Mouse (Mus musculus): Measurements from ENCODE around the gene Meis1. TPM values are rescaled to one million over a fixed set of nuclear protein-coding genes. Genes with fewer than 3 reads are reported as not detected.

Gene Meis1
- polyA plus RNA-seq, 1 experiment from 2014 or later, result 24.5 TPM

GRCm38 (mm10) chr11:18875001-18875902 lies 143.5 kb downstream of the Meis1 start:
- Histone ChIP-seq H3K4me2 (replicated peaks) (peak overlapping the region; percentile 42), H3K27me3 (peaks cover 65% of the 10 kb centered on the region), H3K9ac (no peak overlapping the region), H3K4me1 (peaks cover 16% of the 10 kb centered on the region), H3K4me3 (peak overlapping the region; percentile 10), H3K9me3 (no peaks in the 10 kb centered on the region), H3K36me3 (no peaks in the 10 kb centered on the region), H3K27ac (no peak overlapping the region)
- ATAC-seq (ENCODE audit: low FRiP score, low read depth), result no peak
- WGBS, result 2% methylated on average over 27 of the region's 27 CpGs

- 1% methylated on average over 18 of the region's 18 CpGs for WGBS
- no peak overlapping the region for H3K9ac ChIP-seq
- no peaks in the 10 kb centered on the region for H3K9me3 ChIP-seq
- H3K27ac ChIP-seq, result no peak overlapping the region
- H3K4me2 ChIP-seq (replicated peaks), result peak overlapping the region; percentile 42
- H3K4me1 ChIP-seq, result peaks cover 16% of the 10 kb centered on the region
- no peak for ATAC-seq (ENCODE audit: low FRiP score, low read depth)
- H3K36me3 ChIP-seq, result no peaks in the 10 kb centered on the region
- peak overlapping the region; percentile 10; the same call in 1 of the 2 replicates for H3K4me3 ChIP-seq
- H3K27me3 ChIP-seq, result peaks cover 65% of the 10 kb centered on the region
Observed at GRCm38 (mm10) chr11:18874278-18875000, 144.3 kb downstream of the Meis1 start.

GRCm38 (mm10) chr11:18873451-18874277 lies 145.1 kb downstream of the Meis1 start:
- ATAC-seq (ENCODE audit: low FRiP score, low read depth), result no peak
- H3K27ac ChIP-seq, result no peak overlapping the region
- no peaks in the 10 kb centered on the region for H3K9me3 ChIP-seq
- peaks cover 16% of the 10 kb centered on the region for H3K4me1 ChIP-seq
- H3K9ac ChIP-seq, result no peak overlapping the region
- no peak overlapping the region for H3K4me3 ChIP-seq
- peaks cover 67% of the 10 kb centered on the region for H3K27me3 ChIP-seq
- 5% methylated on average over 9 of the region's 9 CpGs for WGBS
- no peak overlapping the region for H3K4me2 ChIP-seq (replicated peaks)
- H3K36me3 ChIP-seq, result no peaks in the 10 kb centered on the region

DNA sequence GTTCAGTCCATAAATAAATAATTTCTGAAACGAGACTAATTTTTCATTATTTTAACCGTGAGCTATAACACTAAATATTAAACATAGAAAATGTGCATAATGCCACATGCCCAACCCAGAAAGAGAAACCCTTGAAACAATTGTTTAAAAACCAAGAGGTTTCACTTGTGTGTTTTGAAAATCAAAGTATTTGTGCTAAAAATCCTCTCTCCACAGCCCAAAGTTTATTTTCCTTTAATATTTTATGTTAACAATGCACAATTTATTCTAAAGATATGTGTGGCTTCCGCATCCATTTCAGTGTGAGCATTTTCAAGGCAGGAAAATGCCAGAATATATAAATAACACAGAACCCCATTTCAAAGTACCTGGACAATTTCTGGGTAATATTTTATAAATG lies 146.0 kb downstream of the Meis1 start:
- no peaks in the 10 kb centered on the region for H3K9me3 ChIP-seq
- no peak overlapping the region for H3K27ac ChIP-seq
- no peaks in the 10 kb centered on the region for H3K36me3 ChIP-seq
- H3K9ac ChIP-seq, result no peak overlapping the region
- H3K4me1 ChIP-seq, result peaks cover 16% of the 10 kb centered on the region
- ATAC-seq (ENCODE audit: low FRiP score, low read depth), result no peak
- H3K4me3 ChIP-seq, result no peak overlapping the region
- 13% methylated on average over 3 of the region's 3 CpGs for WGBS
- peaks cover 74% of the 10 kb centered on the region for H3K27me3 ChIP-seq
- no peak overlapping the region for H3K4me2 ChIP-seq (replicated peaks)

DNA sequence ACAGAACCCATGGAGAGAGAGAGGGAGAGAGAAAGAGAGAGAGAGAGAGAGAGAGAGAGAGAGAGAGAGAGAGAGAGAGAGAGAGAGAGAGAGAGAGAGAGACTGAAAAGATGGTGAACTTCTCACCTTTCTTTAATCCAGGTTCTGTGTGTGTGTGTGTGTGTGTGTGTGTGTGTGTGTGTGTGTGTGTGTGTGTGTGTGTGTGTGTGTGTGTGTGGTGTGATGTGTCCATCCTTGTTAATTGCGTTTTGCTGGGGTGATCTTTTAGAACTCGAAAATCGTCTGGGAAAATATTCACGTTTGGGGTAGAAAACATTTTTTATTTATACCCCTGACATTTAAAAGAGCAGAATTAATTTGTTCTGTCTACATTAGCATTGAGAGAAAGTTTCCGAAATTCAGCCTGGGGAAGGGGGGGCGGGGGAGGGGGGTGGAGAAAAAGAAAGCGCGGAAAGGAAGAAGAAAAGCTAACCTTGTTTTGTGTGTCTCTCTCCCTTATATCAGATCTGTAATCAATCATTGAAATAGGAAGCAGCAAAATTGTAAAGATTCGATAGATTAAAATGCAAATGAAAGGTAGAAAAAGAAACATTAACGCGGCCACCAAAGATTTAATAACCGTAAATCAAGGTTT lies 146.6 kb downstream of the Meis1 start:
- peak overlapping the region; percentile 58 for H3K4me2 ChIP-seq (replicated peaks)
- 4% methylated on average over 12 of the region's 12 CpGs for WGBS
- H3K27me3 ChIP-seq, result peaks cover 79% of the 10 kb centered on the region
- no peaks in the 10 kb centered on the region for H3K9me3 ChIP-seq
- no peak overlapping the region for H3K9ac ChIP-seq
- H3K36me3 ChIP-seq, result no peaks in the 10 kb centered on the region
- no peak overlapping the region for H3K4me3 ChIP-seq
- no peak for ATAC-seq (ENCODE audit: low FRiP score, low read depth)
- peaks cover 16% of the 10 kb centered on the region for H3K4me1 ChIP-seq
- H3K27ac ChIP-seq, result no peak overlapping the region

GRCm38 (mm10) chr11:18871170-18872081 lies 147.4 kb downstream of the Meis1 start:
- no peak overlapping the region for H3K27ac ChIP-seq
- no peaks in the 10 kb centered on the region for H3K36me3 ChIP-seq
- no peaks in the 10 kb centered on the region for H3K9me3 ChIP-seq
- no peak overlapping the region for H3K9ac ChIP-seq
- ATAC-seq (ENCODE audit: low FRiP score, low read depth), result no peak
- WGBS, result under 1% methylated on average over 58 of the region's 58 CpGs
- peaks cover 79% of the 10 kb centered on the region for H3K27me3 ChIP-seq
- peak overlapping the region; percentile 34 for H3K4me3 ChIP-seq
- peaks cover 8% of the 10 kb centered on the region for H3K4me1 ChIP-seq
- peak overlapping the region; percentile 58 for H3K4me2 ChIP-seq (replicated peaks)

DNA sequence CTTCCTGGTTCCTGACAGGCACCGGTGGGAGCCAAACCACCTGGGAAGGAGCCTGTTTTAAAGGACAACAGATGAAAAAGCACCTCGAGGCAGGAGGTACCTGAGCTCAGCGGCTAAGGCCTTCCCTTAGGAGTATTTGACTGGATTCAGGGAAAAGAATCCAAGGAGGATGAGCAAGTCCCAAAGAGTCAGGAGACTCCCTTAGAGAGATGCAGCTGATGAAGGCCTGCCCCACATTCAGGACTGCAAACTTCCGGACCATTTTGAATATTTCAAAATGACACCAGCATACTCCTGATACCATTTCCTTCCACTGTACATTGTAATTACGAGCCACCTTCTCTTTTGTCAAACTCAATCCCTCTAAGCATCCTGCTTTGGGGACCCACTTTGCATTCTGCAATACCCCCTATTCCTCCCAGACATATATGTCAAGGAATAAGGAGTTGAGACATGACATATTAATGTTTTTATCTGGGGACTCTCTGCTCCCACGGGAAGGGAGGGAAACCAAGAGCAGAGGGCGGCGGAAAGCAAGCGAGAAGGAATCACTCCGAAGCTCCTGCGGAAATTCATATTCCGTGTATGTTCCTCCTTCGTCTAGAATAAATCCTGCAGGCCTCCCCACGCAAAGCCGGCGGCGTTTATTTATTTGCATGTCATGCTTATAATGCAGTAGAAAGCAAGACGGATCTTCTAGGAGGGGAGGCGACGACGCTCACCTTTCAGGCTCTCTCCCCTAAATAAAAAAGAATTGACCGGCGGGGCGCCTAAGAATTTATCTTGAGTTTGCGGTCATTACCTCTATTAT lies 148.5 kb downstream of the Meis1 start:
- no peak overlapping the region for H3K4me3 ChIP-seq
- ATAC-seq (ENCODE audit: low FRiP score, low read depth), result no peak

DNA sequence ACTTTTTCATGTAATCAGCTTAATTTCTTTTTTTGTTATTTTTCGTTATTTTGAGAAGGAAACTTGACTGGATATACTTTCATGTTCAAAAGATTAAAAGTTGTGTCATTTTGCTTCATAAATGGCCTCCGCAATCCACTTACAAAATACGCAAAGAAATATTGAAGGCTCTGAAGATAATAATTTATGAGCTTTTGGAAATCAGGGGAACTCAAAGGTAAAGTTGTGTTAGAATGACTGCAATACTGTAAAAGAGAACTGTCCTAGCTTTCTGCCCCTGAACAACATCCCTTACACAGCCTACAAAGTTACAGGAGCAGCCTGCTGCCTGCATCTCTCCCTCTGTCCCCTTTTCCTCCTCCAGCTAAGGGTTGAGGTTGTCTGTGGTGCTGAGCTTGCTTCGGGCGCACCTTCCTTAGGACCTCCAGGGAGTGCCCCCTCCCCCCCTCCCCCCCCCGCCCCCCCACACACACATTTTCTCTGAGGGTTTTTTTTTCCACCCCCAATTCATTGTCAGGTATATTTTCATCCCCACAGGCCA lies 149.3 kb downstream of the Meis1 start:
- Histone ChIP-seq H3K36me3 (no peaks in the 10 kb centered on the region), H3K4me1 (peaks cover 7% of the 10 kb centered on the region), H3K9ac (no peak overlapping the region), H3K27me3 (peaks cover 69% of the 10 kb centered on the region), H3K4me3 (no peak overlapping the region), H3K27ac (no peak overlapping the region), H3K9me3 (no peaks in the 10 kb centered on the region), H3K4me2 (replicated peaks) (no peak overlapping the region)
- ATAC-seq (ENCODE audit: low FRiP score, low read depth), result no peak
- 12% methylated on average over 5 of the region's 6 CpGs for WGBS

More for the DNA sequence above, 148.5 kb downstream of the Meis1 start:
- Histone ChIP-seq H3K36me3 (no peaks in the 10 kb centered on the region), H3K4me1 (peaks cover 7% of the 10 kb centered on the region), H3K4me2 (replicated peaks) (no peak overlapping the region; the same call in 1 of the 2 replicates), H3K9ac (no peak overlapping the region), H3K27me3 (peaks cover 77% of the 10 kb centered on the region), H3K9me3 (no peaks in the 10 kb centered on the region), H3K27ac (no peak overlapping the region)
- 2% methylated on average over 25 of the region's 25 CpGs for WGBS

DNA sequence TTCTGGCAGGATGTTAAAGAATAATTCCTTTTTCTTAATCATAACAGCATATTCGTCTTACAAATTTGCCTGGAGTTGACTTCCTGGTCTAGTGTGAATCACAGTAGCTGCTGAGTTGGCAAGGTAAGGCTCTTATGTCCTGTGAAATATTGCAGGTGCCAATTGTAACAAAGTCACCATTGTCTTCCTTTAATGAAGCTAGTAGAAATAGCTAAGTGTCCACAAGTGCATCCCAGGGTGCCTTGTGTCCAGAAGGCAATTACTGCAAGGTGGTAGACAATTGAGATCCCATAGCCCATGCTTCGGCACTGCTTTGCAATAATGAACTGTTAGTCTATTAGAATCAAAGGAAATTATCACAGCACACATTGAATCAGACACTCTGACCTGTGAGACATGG lies 151.1 kb downstream of the Meis1 start:
- Histone ChIP-seq H3K4me1 (peaks cover 7% of the 10 kb centered on the region), H3K4me2 (replicated peaks) (no peak overlapping the region), H3K36me3 (no peaks in the 10 kb centered on the region), H3K27ac (no peak overlapping the region), H3K4me3 (no peak overlapping the region), H3K9ac (no peak overlapping the region), H3K9me3 (0 out of 2 replicates have a peak, but pooled peaks cover 6% of the 10 kb centered on the region), H3K27me3 (peaks cover 58% of the 10 kb centered on the region)
- 44% methylated on average over 2 of the region's 2 CpGs for WGBS
- ATAC-seq (ENCODE audit: low FRiP score, low read depth), result no peak
